Mouse (Mus musculus): ENCODE measurements around the gene Spats1. TPM values are rescaled to one million over a fixed set of nuclear protein-coding genes. Genes with fewer than 3 reads are reported as not detected.

Spats1 gene
- polyA plus RNA-seq, 1 experiment from 2014 or later, result 2.1 TPM

- no peaks in the 10 kb centered on the region for H3K9me3 ChIP-seq (ENCODE audit: control insufficient read depth, low read length)
- no peak for DNase-seq
- ATAC-seq (ENCODE audit: low FRiP score, low TSS enrichment), result no peak
- H3K4me3 ChIP-seq (replicated peaks; ENCODE audit: low read depth, low read length), result no peak overlapping the region
- peaks cover 74% of the 10 kb centered on the region for H3K36me3 ChIP-seq (ENCODE audit: control insufficient read depth, insufficient read depth, low read length)
- no peaks in the 10 kb centered on the region for H3K4me1 ChIP-seq (ENCODE audit: control insufficient read depth, insufficient read depth, low read length)
- H3K9ac ChIP-seq (replicated peaks; ENCODE audit: low read length), result no peak overlapping the region
- no peak overlapping the region for H3K27ac ChIP-seq (replicated peaks; ENCODE audit: low read depth, low read length)
- 93% methylated on average over 2 of the region's 2 CpGs for WGBS
- no peaks in the 10 kb centered on the region for H3K27me3 ChIP-seq (ENCODE audit: control insufficient read depth, insufficient read depth, low read length)
- H3K4me2 ChIP-seq (ENCODE audit: low read length), result no peak overlapping the region
Measured at GRCm38 (mm10) chr17:45408719-45409118, 66.5 kb downstream of the Spats1 start.

DNA sequence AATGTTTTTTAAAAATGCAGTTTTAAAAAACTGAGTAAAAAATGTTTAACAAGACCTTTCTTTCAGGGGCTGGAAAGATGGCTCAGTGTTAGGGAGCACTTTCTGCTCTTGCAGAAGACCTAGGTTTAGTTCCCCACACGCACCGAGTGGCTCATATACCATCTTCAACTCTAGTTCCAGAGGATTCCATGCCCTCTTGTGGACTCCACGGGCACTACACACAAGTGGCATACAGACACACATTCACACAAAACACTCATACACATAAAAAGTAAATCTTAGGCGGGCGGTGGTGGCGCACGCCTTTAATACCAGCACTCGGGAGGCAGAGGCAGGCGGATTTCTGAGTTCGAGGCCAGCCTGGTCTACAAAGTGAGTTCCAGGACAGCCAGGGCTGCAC is 68.9 kb downstream of the Spats1 start:
- Histone ChIP-seq H3K4me1 (ENCODE audit: control insufficient read depth, insufficient read depth, low read length) (no peaks in the 10 kb centered on the region), H3K9ac (replicated peaks; ENCODE audit: low read length) (no peak overlapping the region), H3K27me3 (ENCODE audit: control insufficient read depth, insufficient read depth, low read length) (no peaks in the 10 kb centered on the region), H3K4me2 (ENCODE audit: low read length) (no peak overlapping the region), H3K9me3 (ENCODE audit: control insufficient read depth, low read length) (no peaks in the 10 kb centered on the region), H3K4me3 (replicated peaks; ENCODE audit: low read depth, low read length) (no peak overlapping the region), H3K36me3 (ENCODE audit: control insufficient read depth, insufficient read depth, low read length) (peaks cover 62% of the 10 kb centered on the region), H3K27ac (replicated peaks; ENCODE audit: low read depth, low read length) (no peak overlapping the region)
- DNase-seq, result peak; percentile 11
- ATAC-seq (ENCODE audit: low FRiP score, low TSS enrichment), result no peak
- 97% methylated on average over 10 of the region's 10 CpGs for WGBS

DNA sequence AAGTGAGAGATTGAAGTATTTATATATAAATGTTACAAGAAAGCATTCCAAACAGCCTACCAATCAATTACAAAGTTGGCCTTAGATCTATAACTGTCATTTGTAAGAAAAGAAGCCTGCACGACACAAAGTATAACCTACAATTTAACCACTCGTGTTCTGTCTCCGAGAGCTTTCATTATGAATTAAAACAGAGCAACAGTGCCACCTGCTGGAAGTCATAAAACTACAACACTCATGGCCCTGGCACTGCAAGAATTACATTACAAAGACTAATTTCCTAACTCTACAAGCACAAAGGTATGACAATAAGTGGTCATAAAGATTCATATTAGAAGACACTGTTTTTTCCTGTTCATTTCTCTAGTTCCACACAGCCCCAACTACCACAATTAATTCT is 72.0 kb downstream of the Spats1 start:
- DNase-seq, result peak; percentile 91
- 10% methylated on average over 3 of the region's 3 CpGs for WGBS
- Histone ChIP-seq H3K36me3 (ENCODE audit: control insufficient read depth, insufficient read depth, low read length) (peaks cover 47% of the 10 kb centered on the region), H3K9me3 (ENCODE audit: control insufficient read depth, low read length) (no peaks in the 10 kb centered on the region), H3K27ac (replicated peaks; ENCODE audit: low read depth, low read length) (no peak overlapping the region), H3K27me3 (ENCODE audit: control insufficient read depth, insufficient read depth, low read length) (no peaks in the 10 kb centered on the region), H3K4me2 (ENCODE audit: low read length) (no peak overlapping the region), H3K9ac (replicated peaks; ENCODE audit: low read length) (no peak overlapping the region), H3K4me3 (replicated peaks; ENCODE audit: low read depth, low read length) (no peak overlapping the region), H3K4me1 (ENCODE audit: control insufficient read depth, insufficient read depth, low read length) (no peaks in the 10 kb centered on the region)
- ATAC-seq (ENCODE audit: low FRiP score, low TSS enrichment), result no peak

DNA sequence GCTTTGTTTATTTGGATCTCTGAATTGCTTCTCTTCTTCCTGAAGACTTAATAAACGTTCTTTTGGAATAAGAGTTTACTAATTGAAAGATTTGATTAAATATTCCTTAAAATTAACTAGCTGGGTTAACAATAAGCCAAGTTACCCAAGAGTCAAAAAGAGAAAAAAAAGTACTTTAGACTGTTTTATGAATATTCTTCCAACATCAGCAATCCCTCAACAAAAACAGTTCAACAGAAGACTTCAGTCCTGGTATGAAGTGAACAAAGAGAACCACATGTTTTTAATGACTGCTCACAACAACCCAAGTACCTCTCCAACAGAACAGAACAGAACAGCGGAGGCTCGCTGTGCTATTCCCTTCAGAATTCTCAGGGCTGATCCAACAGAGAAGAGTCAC is 72.6 kb downstream of the Spats1 start:
- 88% methylated on average over 3 of the region's 3 CpGs for WGBS
- Histone ChIP-seq H3K27ac (replicated peaks; ENCODE audit: low read depth, low read length) (no peak overlapping the region), H3K27me3 (ENCODE audit: control insufficient read depth, insufficient read depth, low read length) (no peaks in the 10 kb centered on the region), H3K9me3 (ENCODE audit: control insufficient read depth, low read length) (no peaks in the 10 kb centered on the region), H3K4me3 (replicated peaks; ENCODE audit: low read depth, low read length) (no peak overlapping the region), H3K9ac (replicated peaks; ENCODE audit: low read length) (no peak overlapping the region), H3K4me1 (ENCODE audit: control insufficient read depth, insufficient read depth, low read length) (no peaks in the 10 kb centered on the region), H3K36me3 (ENCODE audit: control insufficient read depth, insufficient read depth, low read length) (peaks cover 45% of the 10 kb centered on the region), H3K4me2 (ENCODE audit: low read length) (no peak overlapping the region)
- no peak for ATAC-seq (ENCODE audit: low FRiP score, low TSS enrichment)
- no peak for DNase-seq

DNA sequence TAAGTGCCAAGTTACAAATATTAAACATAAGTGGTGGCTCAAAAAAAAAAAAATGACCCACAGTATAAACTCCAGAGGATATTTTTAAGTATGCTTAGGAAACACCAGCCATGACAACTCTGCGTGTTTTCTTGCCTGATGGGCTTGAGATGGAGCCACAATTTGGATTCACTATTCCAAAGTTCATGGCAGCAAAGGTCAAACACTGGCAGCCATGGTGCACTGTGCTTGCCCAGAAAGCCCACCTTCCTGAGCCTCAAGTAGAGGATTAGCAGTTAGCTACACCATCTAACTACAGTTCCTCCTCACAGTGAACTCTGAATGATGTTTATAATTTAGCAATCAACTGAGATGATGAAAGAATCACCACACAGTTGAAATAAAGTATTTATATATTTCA is 73.1 kb downstream of the Spats1 start:
- H3K4me2 ChIP-seq (ENCODE audit: low read length), result no peak overlapping the region
- no peak for DNase-seq
- no peaks in the 10 kb centered on the region for H3K4me1 ChIP-seq (ENCODE audit: control insufficient read depth, insufficient read depth, low read length)
- H3K9me3 ChIP-seq (ENCODE audit: control insufficient read depth, low read length), result no peaks in the 10 kb centered on the region
- H3K9ac ChIP-seq (replicated peaks; ENCODE audit: low read length), result no peak overlapping the region
- H3K36me3 ChIP-seq (ENCODE audit: control insufficient read depth, insufficient read depth, low read length), result peaks cover 40% of the 10 kb centered on the region
- no peaks in the 10 kb centered on the region for H3K27me3 ChIP-seq (ENCODE audit: control insufficient read depth, insufficient read depth, low read length)
- 91% methylated on average over 1 of the region's 1 CpGs for WGBS
- H3K4me3 ChIP-seq (replicated peaks; ENCODE audit: low read depth, low read length), result no peak overlapping the region
- no peak for ATAC-seq (ENCODE audit: low FRiP score, low TSS enrichment)
- H3K27ac ChIP-seq (replicated peaks; ENCODE audit: low read depth, low read length), result no peak overlapping the region

GRCm38 (mm10) chr17:45401126-45401905 is 73.9 kb downstream of the Spats1 start:
- 95% methylated on average over 5 of the region's 5 CpGs for WGBS
- Histone ChIP-seq H3K27me3 (ENCODE audit: control insufficient read depth, insufficient read depth, low read length) (no peaks in the 10 kb centered on the region), H3K9ac (replicated peaks; ENCODE audit: low read length) (no peak overlapping the region), H3K4me1 (ENCODE audit: control insufficient read depth, insufficient read depth, low read length) (no peaks in the 10 kb centered on the region), H3K27ac (replicated peaks; ENCODE audit: low read depth, low read length) (no peak overlapping the region), H3K4me3 (replicated peaks; ENCODE audit: low read depth, low read length) (no peak overlapping the region), H3K9me3 (ENCODE audit: control insufficient read depth, low read length) (no peaks in the 10 kb centered on the region), H3K4me2 (ENCODE audit: low read length) (no peak overlapping the region), H3K36me3 (ENCODE audit: control insufficient read depth, insufficient read depth, low read length) (peaks cover 35% of the 10 kb centered on the region)
- ATAC-seq (ENCODE audit: low FRiP score, low TSS enrichment), result no peak
- no peak for DNase-seq

DNA sequence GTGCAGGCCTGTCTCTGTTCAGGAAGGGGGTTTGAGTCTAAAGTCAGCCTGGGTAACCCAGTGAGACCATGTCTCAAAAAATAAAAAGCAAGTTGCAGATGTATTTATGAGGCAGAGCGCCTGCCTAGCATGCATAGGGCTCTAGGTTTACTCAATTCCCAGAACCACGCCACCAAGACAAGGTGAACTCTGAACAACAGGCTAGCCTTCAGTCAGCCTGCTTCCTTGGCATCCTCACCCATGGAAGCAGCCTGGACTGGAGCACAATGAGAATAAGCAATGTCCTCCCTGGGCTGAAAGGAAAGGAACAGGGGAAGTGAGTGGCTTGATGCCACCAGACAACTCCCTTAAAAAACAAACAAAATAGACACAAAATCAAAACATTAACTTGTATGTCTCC is 77.2 kb downstream of the Spats1 start:
- H3K4me2 ChIP-seq (ENCODE audit: low read length), result no peak overlapping the region
- no peaks in the 10 kb centered on the region for H3K9me3 ChIP-seq (ENCODE audit: control insufficient read depth, low read length)
- 95% methylated on average over 2 of the region's 2 CpGs for WGBS
- no peak overlapping the region for H3K9ac ChIP-seq (replicated peaks; ENCODE audit: low read length)
- H3K27me3 ChIP-seq (ENCODE audit: control insufficient read depth, insufficient read depth, low read length), result no peaks in the 10 kb centered on the region
- no peak for DNase-seq
- ATAC-seq (ENCODE audit: low FRiP score, low TSS enrichment), result no peak
- no peak overlapping the region for H3K27ac ChIP-seq (replicated peaks; ENCODE audit: low read depth, low read length)
- H3K36me3 ChIP-seq (ENCODE audit: control insufficient read depth, insufficient read depth, low read length), result peaks cover 28% of the 10 kb centered on the region
- H3K4me1 ChIP-seq (ENCODE audit: control insufficient read depth, insufficient read depth, low read length), result no peaks in the 10 kb centered on the region
- no peak overlapping the region for H3K4me3 ChIP-seq (replicated peaks; ENCODE audit: low read depth, low read length)

- ATAC-seq (ENCODE audit: low FRiP score, low TSS enrichment) (no peak), DNase-seq (peak; percentile 13)
- Histone ChIP-seq H3K4me2 (ENCODE audit: low read length) (no peak overlapping the region), H3K9ac (replicated peaks; ENCODE audit: low read length) (no peak overlapping the region), H3K27ac (replicated peaks; ENCODE audit: low read depth, low read length) (no peak overlapping the region), H3K4me1 (ENCODE audit: control insufficient read depth, insufficient read depth, low read length) (no peaks in the 10 kb centered on the region), H3K27me3 (ENCODE audit: control insufficient read depth, insufficient read depth, low read length) (no peaks in the 10 kb centered on the region), H3K9me3 (ENCODE audit: control insufficient read depth, low read length) (no peaks in the 10 kb centered on the region), H3K36me3 (ENCODE audit: control insufficient read depth, insufficient read depth, low read length) (peaks cover 27% of the 10 kb centered on the region), H3K4me3 (replicated peaks; ENCODE audit: low read depth, low read length) (no peak overlapping the region)
- 71% methylated on average over 3 of the region's 3 CpGs for WGBS
Measured at GRCm38 (mm10) chr17:45397541-45397940, 77.7 kb downstream of the Spats1 start.

DNA sequence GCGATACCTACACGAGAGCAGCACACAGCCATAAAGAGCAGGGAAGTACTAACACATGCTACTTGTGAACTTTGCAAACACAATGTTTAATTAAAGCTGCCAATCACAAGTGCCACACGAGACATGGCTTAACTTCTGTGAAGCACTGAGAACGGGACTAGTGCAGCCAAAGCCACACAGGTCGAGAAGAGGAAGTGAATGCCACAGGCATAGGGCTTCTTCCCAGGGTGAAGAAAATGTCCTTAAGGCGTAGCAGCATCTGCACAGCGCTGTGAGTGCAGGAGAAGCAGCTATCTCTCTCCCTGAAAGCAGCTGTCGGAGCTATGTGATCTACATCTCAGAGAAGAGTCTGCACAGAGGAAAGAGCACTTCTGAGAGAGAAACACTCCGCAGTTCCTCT is 80.6 kb downstream of the Spats1 start:
- Histone ChIP-seq H3K36me3 (ENCODE audit: control insufficient read depth, insufficient read depth, low read length) (peaks cover 46% of the 10 kb centered on the region), H3K4me1 (ENCODE audit: control insufficient read depth, insufficient read depth, low read length) (no peaks in the 10 kb centered on the region), H3K4me2 (ENCODE audit: low read length) (no peak overlapping the region), H3K27ac (replicated peaks; ENCODE audit: low read depth, low read length) (no peak overlapping the region), H3K27me3 (ENCODE audit: control insufficient read depth, insufficient read depth, low read length) (no peaks in the 10 kb centered on the region), H3K9ac (replicated peaks; ENCODE audit: low read length) (no peak overlapping the region), H3K9me3 (ENCODE audit: control insufficient read depth, low read length) (no peaks in the 10 kb centered on the region), H3K4me3 (replicated peaks; ENCODE audit: low read depth, low read length) (no peak overlapping the region)
- DNase-seq (no peak), ATAC-seq (ENCODE audit: low FRiP score, low TSS enrichment) (no peak)
- 77% methylated on average over 9 of the region's 9 CpGs for WGBS
